Mouse (Mus musculus): Measurements from ENCODE around the gene Olfr106-ps.

Gene Olfr106-ps

GRCm38 (mm10) chr17:37390093-37390492, at the start of gene Olfr106-ps:
Gene Olfr106-ps, plus strand, starts transcription at chr17:37390393.
- DNase-seq (ENCODE audit: low spot score): no peak

- DNase-seq (ENCODE audit: low spot score): no peak
Measured at GRCm38 (mm10) chr17:37359282-37359681, 30.9 kb upstream of the Olfr106-ps start, which contains the start of gene Olfr104-ps. Gene Olfr104-ps, plus strand, starts transcription at chr17:37359582.

GRCm38 (mm10) chr17:37378733-37379132, 11.5 kb upstream of the Olfr106-ps start, which contains the start of gene Olfr105-ps:
Gene Olfr105-ps, plus strand, starts transcription at chr17:37379033.
- DNase-seq (ENCODE audit: low spot score): no peak

- no peak for DNase-seq (ENCODE audit: low spot score)
Measured at GRCm38 (mm10) chr17:37398926-37399325, 8.7 kb downstream of the Olfr106-ps start, which contains the start of gene Olfr107. Gene Olfr107, plus strand, starts transcription at chr17:37399226.

- DNase-seq (ENCODE audit: low spot score): no peak
Measured at GRCm38 (mm10) chr17:37413380-37413779, 23.2 kb downstream of the Olfr106-ps start.

GRCm38 (mm10) chr17:37445180-37445579, 55.0 kb downstream of the Olfr106-ps start, which contains the start of gene Olfr108:
Gene Olfr108, plus strand, starts transcription at chr17:37445480.
- no peak for DNase-seq (ENCODE audit: low spot score)
